Mouse (Mus musculus) frontal cortex, postnatal 14 days (tissue): ENCODE data around the gene Chd2.
A peak's percentile ranks its signal among the peaks of the same experiment; 100 is the strongest.

ENCODE experiments used
- DNase-seq, 2 experiments: peaks; one replicate each; pipeline ENCODE4 v3.0.0; 2022; ENCODE audit warnings: low spot score in 2 of 2

Gene Chd2

DNA sequence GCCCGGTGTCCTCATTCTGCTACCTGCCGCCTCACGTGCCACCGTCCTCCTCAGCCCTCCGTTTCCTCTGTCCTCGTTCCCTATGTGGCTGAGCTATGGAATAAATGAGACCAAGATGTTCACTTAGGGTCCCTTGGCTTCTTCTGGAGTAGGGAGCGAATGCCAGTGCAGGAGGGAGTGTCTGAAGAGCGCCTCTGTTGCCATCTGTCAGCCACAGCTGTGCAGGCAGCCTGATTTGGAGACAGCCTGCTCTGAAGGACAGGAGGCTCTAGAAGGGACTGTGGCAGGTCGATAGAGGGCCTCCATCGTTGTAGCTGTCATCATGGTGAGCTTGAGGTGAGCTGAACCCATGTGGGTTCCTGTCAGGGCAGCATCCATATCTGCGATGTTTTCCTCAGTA lies 136.1 kb downstream of the Chd2 start:
- no peak for DNase-seq

DNA sequence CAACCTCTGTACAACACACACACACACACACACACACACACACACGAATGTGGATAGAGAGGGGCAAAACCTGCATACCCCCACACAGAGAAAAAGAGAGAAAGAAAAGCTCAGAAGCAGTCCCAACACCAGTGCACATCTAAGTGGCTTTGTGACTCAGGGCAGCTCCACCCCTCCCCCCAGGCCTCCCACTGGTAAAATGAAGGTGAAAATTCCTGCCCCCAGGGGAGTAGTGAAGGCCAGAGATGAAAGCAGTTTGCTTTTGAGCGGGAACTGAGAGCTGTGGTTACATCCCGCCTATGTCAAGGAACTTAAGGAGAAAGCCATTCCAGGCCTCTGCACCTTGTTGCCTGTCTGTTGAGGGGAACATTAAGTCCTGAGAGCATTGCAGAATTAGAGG lies 138.1 kb downstream of the Chd2 start:
- no peak for DNase-seq

DNA sequence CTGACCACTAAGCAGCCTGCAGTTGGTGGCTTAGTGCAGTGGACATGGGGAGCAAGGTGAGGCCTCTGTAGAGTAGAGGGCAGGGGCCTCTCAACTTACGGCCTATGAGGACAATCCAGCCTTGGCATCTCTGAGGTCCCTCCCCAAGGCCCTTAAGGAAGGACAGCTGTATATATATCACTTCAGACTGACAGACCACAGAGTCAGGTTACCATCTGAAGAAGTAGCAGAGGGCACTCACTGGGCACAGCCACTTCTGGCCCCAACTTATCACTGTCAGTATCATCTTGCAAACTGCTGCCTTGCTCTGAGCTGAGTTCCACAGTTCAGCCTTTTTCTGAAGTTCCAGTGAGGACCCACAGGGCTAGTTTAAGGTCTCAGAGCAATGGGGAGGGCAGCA lies 139.0 kb downstream of the Chd2 start:
- no peak for DNase-seq

DNA sequence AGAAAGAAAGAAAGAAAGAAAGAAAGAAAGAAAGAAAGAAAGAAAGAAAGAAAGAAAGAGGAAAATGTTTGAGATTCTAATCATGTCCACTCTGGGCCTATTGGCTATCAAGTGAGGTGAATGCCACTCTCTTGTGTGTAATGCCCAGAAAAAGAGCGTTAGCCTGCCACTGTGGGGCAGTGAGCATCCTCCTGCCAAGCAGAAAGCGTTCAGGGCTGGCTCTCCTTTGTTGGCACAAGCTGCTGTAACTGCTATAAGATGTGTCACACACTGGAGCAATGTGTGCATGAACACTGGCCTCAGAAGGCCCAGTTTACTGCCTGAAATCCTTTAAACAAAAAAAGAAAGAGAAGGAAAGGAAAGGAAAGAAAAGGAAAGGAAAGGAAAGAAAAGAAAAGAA lies 139.5 kb downstream of the Chd2 start:
- DNase-seq: no peak

DNA sequence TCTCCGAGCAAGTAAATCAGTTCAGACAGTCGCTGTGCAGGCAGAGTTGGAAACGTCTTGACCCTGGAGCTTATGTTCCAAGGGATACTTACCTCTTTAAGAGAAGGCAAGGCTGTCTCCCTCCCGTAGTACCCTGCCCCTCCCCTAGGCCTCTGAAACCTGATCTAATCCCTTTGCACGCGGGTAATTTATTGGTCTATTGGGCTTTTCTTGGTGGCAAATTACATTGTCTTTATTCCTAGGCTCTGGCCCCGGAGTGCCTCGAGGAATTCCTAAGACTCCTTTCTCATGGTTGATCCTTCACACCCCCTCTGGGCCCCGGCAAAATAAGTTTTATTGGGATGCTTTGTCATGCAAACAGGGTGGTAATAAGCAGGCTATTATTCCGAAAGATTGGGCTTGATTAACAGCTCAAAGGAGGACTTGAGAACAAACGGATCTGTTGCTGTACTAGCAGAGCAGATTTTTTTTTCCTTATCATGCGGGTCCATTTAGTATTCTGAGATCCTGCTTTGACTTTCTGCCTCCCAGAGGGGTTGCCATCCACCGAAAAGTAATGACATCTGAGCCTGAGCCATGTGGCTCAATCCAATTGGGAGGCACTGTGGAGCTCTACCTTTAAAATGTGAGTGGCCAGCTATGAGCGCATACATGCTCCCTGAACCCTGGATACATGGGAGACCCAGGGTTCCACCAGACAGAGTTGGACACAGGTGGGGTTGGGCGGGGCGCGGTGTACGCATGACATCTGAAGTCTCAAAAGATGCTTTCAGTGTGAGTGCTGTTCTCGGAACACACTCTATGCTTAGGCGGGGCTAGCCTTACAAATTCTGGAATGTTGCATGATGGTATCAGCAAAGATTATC lies 141.3 kb downstream of the Chd2 start:
- DNase-seq: no peak

DNA sequence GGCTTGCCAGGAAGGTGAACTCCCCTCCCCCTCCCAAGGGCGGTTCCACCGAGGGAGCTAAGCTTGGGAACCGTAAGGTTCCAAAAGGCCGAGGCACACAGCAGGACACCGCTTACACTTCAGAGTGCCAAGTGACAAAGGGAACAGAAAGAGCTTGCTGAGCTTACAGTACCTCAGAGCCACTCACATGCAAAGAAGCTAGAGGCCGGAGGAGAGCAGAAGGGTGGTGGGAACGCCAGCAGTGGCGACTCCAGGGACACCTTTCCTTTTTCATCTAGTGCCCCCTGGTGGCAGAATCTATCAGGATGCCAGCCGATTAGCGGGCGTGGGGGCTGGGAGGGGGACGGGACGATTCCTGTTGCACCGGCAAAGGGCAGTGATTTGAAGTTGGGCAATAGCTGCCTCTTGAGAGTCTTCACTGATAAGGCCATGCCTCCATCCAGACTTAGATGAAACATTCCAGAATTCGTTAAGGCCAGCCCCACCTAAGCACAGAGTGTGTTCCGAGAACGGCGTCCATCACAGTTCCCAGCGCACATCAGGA lies 142.1 kb downstream of the Chd2 start:
- peak in 1 of 2 experiments; percentile 63 for DNase-seq

DNA sequence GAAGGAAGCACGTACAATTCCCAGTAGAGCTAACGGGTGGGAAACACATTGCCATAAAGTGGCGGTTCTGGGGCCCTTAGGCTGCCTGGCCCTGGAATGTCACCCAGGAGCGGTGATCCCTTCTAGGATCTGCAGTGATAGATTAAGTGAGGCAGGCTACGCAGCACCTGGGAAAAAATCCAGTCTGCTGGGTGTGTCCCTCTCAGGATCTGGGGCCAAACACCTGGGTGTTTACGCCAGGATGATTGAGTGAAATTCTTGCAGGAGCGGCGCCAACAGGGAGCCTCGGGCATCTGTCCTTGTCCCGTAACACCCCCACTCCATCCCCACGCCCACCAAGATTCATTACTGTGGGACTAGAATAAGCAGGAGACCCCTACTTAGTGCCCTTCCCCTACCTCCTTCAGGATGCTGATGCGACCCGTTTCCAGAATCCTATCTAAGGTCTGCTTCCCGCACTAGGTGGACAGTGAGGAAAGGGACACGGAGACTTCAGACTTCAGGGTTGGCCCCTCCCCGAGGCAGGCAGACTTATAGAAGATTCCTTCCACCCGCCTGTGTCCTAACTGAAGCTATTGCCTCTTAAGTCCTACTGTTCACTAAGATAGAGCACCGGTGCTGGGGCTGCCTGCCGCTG lies 142.7 kb downstream of the Chd2 start:
- no peak for DNase-seq

DNA sequence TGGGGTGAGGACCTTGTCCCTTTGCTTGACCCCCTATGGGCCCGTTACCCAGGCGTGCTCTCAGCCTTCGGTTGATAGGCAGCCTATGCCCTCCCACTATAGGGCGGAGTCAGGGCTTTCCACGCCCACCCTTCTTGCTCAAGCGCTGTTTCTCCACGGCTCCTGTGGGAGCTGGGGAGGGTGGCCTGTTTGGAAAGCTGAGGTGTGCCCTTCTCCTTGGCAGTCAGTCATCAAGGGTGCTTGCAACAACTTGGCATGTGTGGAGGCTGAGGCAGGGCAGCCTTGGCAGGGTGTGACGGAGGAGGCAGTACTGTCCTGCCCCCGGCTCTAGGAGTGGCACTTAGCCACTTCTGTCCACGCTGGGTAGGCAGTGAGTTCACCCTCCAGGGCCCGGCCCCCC lies 143.3 kb downstream of the Chd2 start:
- no peak for DNase-seq

DNA sequence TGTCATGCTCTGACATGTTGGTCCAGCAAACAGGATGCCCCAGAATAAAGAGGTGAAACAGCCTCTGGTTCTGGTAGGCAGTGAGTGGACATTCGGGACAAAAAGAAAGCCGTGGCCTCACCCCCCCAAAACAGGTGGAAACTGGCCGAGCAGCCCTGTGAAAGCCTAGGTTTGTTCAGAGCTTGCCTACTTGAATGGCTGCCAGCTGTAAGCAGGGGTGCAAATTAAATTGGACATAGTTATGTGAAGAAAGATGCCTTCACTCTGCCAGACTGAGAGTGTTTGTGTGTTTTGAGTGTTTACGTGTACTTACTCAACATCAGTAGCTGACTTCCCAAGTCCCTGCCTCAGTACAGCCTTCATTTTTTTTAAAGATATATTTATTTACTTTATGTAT lies 147.6 kb downstream of the Chd2 start:
- DNase-seq: no peak

DNA sequence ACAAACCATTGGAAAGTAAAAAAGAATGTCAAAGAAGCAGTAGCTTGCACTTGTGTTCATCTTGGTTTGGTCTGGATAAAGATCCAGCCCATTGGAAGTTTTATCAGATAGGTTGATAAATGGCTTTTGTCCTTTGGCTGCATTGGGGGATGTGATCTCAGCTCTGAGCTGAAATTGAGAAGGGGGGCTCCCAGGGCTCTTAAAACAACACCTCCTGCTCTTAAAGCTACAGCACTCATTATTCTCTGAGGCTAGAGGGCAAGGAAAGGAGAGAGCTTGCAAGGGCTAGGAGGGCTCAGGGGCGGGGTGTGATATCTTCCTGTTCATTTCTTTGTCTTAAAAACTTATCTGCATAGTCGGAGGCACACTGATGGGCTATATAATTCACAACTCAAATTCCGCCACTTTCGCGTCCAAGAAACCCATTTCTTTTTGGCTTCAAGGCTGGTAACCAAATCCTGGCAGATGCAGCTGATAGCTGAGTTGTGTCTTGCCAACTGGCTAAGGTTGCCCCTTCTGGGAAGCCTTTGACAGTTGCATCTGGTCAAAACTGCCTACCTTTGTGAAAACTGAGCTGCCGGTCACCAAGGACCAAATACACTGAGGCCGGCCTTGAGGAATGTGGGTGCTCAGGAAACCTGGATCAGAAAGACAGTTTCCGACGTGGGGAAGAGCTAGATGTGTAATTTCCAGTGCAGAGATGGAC lies 148.2 kb downstream of the Chd2 start:
- no peak for DNase-seq

DNA sequence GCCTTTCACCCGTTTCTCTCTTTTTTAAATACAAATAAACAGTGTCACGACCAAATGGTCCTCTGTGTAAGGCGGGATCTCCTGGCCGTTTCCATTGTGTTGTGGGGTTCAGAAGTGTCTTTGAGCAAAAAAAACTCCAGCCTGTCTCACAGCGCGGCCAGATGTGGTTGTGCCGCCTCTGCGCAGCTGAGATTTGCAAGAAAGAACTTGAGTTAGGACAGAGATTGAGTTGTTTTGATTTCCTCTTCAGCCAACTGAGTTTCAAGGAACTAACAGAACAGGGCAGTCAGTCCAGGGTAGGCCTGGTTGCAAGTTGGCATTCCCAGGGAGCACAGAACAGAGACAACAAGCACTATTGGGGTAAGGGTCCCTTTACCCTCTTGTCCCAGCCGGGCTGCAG lies 149.3 kb downstream of the Chd2 start:
- DNase-seq: no peak

DNA sequence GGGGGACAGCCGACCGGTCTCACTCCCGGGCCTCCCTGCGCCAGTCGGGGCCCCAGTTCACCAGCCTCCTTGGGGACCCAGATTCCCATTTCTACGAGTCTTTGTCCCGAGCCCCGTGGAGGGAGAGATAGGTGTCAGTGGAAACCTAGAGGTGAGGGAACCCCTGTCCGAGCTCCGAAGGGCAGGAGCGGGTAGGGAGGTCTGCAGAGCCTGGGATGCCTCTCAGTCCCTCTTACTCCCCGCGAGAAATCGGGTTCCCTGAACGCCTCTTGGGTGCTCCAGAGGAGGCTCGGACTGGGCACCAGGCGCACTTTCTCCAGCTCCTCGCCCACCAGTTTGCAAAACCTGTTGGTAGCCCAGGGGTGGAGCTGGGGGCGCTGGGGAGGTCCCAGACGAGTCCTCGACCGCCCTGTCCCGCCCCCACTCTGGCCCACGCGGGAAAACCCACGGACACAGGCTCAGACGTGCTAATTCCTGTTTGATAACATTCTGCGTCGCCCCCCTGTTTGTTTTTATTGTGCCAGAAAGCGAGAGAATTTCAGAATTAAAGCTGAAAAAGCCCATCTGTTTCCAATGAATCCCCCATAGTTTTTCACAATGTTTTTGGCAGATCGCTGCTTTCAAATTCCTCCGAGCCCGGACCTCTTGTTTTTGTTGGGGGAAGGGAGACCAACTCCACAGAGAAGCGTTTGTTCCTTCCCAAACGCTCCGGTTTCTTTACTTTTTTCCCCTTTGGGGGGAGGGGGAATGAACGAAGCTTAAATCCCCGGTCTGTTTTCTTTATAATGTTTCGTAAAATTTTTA lies 149.9 kb downstream of the Chd2 start:
- DNase-seq: no peak

DNA sequence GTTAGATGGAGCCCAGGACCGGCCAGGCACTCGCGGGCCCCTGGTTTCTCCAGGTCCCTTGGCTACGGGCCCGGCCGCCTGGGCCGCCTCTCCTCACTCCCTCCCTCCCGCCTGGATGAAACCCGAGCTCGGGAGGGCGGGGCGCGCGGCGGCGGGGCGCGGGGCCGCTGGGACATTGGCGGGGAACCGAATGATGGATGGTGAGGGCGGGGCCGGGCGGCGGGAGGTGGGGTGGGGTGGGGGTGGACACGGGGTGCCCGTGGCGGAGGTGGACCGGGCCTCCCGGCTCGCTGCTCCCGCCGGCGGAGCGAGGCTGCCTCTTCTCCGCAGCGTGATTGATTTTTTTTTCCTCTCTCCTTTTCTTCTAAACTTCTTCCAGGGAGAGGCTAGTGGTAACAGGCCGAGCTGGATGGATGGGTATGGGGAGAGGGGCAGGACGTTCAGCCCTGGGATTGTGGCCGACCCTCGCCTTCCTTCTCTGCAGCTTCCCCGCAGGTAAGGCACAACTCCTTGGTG lies 150.6 kb downstream of the Chd2 start:
- peak; percentile 49 to 62 for DNase-seq

DNA sequence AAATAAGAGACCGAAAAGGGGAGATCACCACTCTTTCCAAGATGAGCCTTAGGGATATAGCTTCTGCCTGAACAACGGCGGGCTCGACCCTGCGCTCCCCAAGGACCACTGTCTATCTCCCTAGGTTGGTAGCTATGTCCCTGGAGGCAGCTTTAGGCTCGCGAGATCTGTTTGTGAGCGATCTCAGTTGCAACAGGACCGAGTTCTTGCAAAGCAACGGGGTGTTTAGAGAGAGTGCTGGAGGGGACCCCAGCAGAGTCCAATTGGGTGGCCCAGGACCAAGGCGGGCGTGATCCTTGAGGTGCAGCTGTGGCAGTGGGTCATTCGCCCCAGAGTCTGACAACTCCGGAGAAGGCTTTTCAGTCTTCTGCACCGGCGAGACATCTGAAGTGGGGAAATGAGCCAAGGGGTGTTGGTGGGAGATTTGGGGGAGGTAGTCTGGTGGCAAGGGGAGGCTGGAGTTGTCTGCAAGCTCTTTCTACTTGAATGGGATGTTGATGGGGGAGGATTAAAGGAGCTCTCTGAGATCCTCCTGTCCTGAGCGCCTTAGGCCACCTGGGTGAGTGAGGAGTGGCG lies 151.1 kb downstream of the Chd2 start:
- no peak for DNase-seq

DNA sequence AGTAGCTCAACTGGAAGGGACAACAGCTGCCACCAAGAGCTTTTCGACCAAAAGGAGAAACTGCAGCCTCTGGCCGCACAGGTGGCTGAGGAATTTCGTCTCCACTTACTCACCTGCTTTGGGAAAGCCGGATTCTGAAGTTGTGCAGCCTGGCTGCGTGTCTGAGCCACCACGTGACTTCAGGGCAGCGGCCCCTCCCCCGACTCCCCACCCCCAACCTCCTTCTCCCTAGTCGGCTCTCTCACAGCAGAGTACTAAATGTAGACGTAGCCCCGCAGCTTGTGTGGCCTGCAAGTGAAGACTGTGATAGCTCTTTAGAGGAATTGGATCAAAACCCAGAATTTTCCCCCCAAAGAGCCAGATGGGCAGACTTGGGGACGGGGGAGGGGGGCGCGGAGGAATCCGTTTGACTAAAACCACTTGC lies 151.7 kb downstream of the Chd2 start:
- no peak for DNase-seq

DNA sequence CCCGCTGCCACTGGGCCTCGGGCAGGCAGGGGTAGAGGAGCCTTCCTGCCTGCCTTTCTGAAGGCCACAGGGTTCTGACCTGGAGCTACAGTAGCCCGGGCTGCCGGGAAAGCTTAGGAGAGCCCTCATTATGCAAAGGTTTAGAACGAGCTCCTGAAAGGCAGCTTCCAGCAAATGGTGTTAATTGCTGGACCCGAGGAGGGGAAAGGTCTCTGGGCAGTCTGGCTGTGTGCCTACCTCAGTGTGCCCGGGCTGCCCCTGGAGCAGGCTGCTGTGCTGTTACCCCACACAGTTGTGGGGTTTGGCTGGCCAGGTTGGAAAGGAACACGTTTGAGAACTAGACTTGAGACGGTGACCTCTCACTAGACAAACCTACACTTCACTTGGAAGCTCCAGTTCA lies 152.2 kb downstream of the Chd2 start:
- no peak for DNase-seq

DNA sequence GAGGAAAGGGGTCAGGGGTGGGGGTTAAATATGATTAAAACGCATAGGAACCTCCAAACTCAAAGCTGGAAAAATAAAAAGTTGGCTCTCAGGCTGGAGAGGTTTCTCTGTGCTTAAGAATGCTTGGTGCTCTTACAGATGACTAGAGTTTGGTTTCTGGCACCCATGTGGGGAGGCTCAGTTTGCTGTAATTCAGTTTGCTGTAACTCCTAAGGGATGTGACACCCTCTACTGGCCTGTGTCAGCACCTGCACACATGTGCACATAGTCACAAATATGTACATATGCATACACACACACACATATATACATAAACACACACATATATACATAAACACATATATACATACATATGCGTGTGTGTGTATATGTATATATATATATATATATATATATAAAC lies 152.8 kb downstream of the Chd2 start:
- DNase-seq: no peak

DNA sequence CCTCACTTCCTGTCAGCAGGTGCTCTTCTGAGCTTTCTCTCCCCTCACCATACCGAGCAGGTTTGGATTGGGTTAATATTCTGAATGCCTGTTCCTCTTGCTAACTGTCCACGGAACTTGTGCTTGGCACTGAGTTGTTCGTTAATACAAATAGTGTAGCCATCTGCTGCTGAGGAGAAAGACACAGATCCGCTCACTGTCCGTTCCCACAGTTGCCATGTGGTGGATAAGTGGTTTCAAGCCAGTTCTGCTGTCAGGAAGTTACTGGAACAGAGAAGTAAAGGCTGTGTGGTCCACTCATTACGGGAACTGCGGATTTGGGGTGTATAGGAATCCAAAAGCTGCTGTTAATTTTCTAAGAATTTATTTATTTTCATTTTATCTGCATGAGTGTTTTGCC lies 158.8 kb downstream of the Chd2 start:
- no peak for DNase-seq

DNA sequence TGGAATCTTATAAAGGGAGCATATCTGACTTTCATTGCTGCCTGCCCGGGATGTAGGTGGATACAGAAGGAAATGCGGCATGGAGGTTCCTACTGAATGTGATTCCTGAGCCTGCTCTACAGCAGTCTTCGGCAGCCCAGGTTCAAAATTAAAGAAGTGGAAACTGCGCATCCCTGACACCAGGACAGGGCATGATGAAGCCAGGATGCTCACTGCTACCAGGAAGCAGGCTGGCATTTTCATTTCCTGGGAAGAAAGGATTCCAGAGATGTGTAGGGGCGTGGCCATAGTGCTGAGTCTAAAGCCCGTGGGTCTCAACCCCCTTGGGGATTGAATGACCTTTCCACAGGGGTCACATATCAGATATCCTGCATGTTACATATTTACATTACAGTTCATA lies 163.6 kb downstream of the Chd2 start:
- DNase-seq: no peak

DNA sequence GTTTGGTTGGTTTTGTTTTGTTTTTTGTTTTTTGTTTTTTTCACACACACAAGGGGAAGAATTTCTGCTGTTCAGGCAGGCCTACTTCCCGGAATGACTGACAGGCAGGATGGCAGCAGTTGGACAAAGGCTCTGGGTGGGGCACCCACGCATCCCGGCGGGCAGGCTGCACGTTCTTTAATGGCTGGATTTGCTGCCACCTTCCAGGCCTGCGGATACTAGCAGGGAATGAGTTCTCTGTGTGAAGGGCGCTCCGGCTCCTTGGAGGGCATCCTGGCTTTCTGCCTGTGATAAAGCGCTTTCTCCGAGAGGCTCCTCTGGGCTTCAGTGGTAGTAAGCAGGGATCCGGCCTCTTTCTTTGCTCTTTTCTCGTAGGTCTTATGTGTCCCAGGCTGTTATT lies 164.3 kb downstream of the Chd2 start:
- no peak for DNase-seq
